Mouse (Mus musculus): ENCODE data around the gene Galnt9.

DNA sequence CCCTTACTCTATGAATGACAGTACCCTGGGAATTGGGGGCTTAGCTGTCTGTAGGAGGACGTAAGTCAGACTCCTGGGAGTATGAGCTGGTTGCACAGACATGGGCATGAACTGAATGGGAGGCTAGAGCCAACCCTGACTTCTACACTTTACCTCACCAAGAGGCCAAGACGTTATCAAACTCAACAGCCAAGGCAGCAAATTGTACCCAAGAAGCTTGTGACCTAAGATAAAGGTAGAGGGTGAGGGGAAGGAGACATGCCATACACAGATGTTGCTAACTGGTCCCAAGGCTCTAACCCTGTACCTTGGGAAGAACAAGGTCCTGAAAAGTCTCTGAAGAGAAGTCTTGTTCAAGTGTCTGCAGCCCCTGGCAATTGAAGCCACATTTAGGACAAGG is 23.4 kb downstream of the Galnt9 start:
- TF ChIP-seq CTCF (IDR thresholded peaks at IDR 0.05; ENCODE audit: borderline replicate concordance, insufficient read depth, low read length) (no peak), POLR2A (IDR thresholded peaks at IDR 0.05; ENCODE audit: low read depth, low read length) (no peak)
